Mouse (Mus musculus): ENCODE data around the gene Sall1. TPM values are rescaled to one million over a fixed set of nuclear protein-coding genes. Genes with fewer than 3 reads are reported as not detected.

Sall1 gene
- total RNA-seq, 2 experiments from 2014 or later, result 12.5 to 12.7 TPM

GRCm38 (mm10) chr8:89039890-89040289, 4.1 kb downstream of the Sall1 start:
- no peak for DNase-seq (ENCODE audit: low spot score in 2 of 2)

GRCm38 (mm10) chr8:89038920-89039319, 5.0 kb downstream of the Sall1 start:
- no peak for DNase-seq (ENCODE audit: low spot score in 2 of 2)

DNA sequence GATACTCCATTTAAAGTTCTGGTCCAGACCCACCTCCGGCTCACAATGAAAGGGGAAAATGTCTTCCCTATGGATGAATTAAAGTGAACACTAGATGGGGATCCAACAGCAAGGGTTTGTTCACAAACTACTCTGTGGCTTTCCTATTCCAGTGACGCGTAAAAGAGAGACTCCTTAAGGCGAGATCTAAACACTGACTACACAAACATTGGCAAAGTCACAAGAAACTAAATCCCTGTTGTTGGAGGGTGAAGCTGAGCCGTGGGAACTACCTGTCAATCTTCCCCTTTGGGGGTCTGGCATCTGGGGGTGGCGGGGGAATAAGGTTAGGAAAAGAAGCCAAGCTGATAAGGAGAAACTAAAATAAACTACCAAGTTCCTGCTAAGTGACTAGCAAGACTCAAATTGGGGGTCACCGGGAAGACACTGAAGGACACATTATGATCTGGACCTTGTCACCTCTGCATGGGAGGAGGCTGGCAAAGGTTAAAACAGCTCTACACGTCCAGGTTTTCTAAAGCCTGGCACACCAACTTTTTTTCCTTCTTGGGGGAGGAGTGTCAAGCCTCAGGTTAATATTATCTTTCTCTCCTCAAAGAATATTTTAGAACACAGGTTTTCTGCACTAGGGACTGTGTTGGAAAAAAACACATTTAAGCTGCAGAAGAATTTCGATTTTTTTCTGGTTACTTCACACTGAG, 6.3 kb downstream of the Sall1 start:
- DNase-seq (ENCODE audit: low spot score in 2 of 2), result no peak

- DNase-seq (ENCODE audit: low spot score in 2 of 2), result no peak
Measured at GRCm38 (mm10) chr8:89032412-89032811, 11.6 kb downstream of the Sall1 start.

DNA sequence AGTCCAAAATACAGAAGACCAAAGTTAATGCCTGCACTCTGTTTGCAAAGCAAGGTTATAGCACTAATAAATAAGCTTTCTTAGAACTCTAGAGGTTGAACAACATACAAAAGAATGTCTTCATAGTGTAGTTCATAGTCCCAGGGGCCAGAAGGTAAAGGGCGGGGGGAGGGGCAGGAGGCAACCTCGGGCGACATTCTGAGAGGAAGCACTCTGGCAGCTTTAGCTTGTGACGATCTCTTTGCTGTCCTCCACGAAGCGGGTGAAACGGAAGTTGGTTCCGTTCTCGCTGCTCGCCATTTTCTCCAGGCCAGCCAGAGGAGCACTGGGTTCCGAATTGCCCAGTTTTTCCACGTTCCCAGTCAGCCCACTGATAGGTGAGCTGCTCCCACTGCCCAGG, 15.8 kb downstream of the Sall1 start:
- no peak for DNase-seq (ENCODE audit: low spot score in 2 of 2)

- DNase-seq (ENCODE audit: low spot score in 2 of 2), result no peak
Measured at GRCm38 (mm10) chr8:89026139-89026520, 17.8 kb downstream of the Sall1 start.

DNA sequence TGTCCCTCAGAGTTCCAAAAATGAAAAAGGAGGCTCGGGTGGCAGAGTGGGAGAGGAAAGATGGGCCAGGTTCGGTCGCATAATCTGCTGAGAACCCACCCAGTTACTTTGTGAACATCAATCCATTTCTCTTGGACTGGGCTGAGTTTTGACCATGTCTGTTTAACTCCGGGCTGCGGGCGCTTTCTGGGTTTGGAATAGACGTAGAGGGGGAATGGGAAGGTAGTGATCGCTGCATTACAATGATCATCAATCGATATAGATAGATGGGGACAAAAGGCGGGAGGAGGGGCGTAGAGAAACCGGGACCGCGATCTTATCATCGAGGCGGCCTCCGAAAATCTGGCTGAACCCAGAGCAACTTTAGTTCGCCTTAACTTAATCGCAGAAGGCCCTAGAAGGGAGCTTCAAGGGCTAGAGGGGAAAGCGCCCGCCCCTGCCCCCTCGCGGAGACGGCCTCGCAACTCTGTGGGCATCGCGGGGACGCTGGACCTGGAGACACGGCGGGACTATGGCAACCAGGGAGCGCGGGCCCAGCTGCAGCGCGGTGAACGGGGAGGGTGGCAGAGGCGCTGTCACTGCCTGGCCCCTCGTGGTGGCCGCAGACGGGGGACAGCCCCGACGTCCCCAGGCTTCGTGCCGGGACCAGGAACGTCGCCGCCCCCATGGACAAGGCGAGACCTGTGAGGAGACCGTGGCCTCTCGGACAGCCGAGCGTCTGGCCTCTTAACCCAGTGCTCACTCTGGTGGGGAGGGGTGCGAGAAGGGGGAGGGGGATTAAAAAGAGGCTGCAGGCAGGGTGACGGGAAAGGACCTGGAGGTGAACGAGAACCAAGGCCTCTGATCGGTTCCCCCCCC, 18.5 kb downstream of the Sall1 start:
- DNase-seq (ENCODE audit: low spot score in 2 of 2), result no peak

- DNase-seq (ENCODE audit: low spot score in 2 of 2), result no peak
Measured at GRCm38 (mm10) chr8:89024796-89025195, 19.2 kb downstream of the Sall1 start.

- DNase-seq (ENCODE audit: low spot score in 2 of 2), result no peak
Measured at GRCm38 (mm10) chr8:89021139-89021538, 22.8 kb downstream of the Sall1 start.

GRCm38 (mm10) chr8:89017891-89018290, 26.1 kb downstream of the Sall1 start:
- no peak for DNase-seq (ENCODE audit: low spot score in 2 of 2)

GRCm38 (mm10) chr8:89016465-89017070, 27.4 kb downstream of the Sall1 start:
- no peak for DNase-seq (ENCODE audit: low spot score in 2 of 2)

DNA sequence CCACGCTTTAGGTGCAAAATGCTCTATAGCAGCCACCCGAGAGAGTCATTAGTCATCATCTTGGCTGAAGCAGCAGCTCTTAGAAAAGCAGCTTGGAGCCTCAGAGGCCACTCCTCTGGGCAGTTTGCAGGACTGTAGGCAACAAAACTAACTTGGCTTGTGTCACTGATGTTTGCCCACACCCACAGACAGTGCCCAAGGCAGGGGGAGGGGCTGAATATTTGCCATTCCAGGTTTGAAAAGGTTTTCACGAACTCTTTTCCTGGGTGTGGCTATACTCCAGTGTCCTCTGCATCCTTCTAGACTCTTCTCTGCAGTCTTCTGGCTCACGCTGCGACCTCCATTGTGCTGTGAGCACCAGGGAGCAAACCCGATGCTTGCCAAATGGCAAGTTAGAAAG, 28.4 kb downstream of the Sall1 start:
- no peak for DNase-seq (ENCODE audit: low spot score in 2 of 2)

GRCm38 (mm10) chr8:89012853-89013534, 31.0 kb downstream of the Sall1 start:
- no peak for DNase-seq (ENCODE audit: low spot score in 2 of 2)

- DNase-seq (ENCODE audit: low spot score in 2 of 2), result no peak
Measured at GRCm38 (mm10) chr8:89012024-89012712, 31.8 kb downstream of the Sall1 start.

GRCm38 (mm10) chr8:89008784-89009183, 35.2 kb downstream of the Sall1 start:
- no peak for DNase-seq (ENCODE audit: low spot score in 2 of 2)

GRCm38 (mm10) chr8:89007114-89007513, 36.8 kb downstream of the Sall1 start:
- DNase-seq (ENCODE audit: low spot score in 2 of 2), result no peak

GRCm38 (mm10) chr8:89006426-89006825, 37.5 kb downstream of the Sall1 start:
- no peak for DNase-seq (ENCODE audit: low spot score in 2 of 2)

DNA sequence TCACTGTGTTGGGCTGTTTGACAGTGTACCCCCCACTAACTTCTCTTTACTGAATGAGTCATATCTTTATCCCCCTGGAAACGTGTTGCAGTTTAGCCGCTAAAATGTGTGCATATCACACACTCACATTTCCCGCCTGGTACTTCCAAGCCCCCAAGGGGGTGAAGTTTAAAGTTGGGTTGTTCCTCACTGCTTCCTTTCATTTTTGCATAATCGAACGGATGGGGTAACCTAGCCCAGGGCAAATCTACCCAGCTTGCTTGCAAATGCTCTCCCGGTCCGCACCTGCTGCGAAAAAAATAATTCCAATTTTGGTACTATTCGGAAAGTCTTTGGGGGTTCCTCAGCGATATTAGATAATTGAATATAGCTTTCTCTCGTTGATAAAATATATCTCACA, 38.2 kb downstream of the Sall1 start:
- no peak for DNase-seq (ENCODE audit: low spot score in 2 of 2)

DNA sequence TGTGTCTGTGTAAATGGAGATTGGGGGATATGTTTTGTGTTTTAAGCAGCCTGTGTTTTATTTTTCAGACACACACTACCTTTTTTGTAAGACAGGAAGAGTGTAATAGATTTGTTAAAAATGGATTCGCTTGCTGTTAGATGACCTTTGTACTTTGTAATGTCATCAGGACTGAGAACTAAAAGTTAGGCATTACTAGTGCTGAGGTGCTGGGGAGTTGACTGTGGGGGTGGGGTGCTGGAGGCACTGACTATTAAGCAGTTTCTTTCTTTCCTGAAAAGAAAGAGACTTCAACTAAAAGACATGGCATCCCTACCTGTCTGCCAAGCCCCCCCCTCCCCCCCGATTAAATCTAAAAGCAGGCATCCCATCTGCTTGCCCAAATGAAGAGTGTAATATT, 39.9 kb downstream of the Sall1 start:
- no peak for DNase-seq (ENCODE audit: low spot score in 2 of 2)

- DNase-seq (ENCODE audit: low spot score in 2 of 2), result no peak
Measured at GRCm38 (mm10) chr8:89003336-89003896, 40.5 kb downstream of the Sall1 start.

DNA sequence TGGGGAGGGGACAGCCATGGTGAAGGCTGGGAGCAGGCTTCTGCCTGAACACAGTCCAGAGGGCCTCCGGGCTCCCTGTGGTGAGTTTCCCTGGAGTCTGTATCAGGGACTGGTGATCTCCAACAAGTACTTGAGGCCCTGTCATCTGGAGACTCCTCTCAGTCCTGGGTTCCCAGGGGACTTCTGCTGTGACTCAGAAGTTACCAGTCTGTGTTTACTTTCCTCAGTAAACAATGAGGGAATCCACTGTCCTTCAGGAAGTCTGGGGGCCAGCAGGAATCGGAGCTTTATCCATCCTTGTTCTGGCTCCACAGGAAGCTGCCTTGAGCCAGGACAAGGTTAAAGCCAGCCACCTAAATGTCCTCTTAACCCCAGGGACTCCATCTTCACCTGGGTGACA, 41.8 kb downstream of the Sall1 start:
- DNase-seq (ENCODE audit: low spot score in 2 of 2), result no peak

Data from left cerebral cortex, adult 18-20 months (tissue).